Mouse (Mus musculus): ENCODE measurements at regions not wholly inside any gene's neighbourhood (a gene's known extent, or its start where the extent isn't known, plus 50 kb on each side); places are given as distances from the start of the nearest gene placed in this dataset. TPM values are rescaled to one million over a fixed set of nuclear protein-coding genes. Genes with fewer than 3 reads are reported as not detected.

GRCm38 (mm10) chr13:70891634-70892033 is 50.0 kb upstream of the Adamts16 start:
- no peak overlapping the region for H3K9ac ChIP-seq (ENCODE audit: low read depth, low read length)
- H3K4me1 ChIP-seq (ENCODE audit: control insufficient read depth, insufficient read depth, low read depth, low read length), result no peaks in the 10 kb centered on the region
- no peaks in the 10 kb centered on the region for H3K9me3 ChIP-seq (ENCODE audit: control insufficient read depth, low read length)
- no peaks in the 10 kb centered on the region for H3K27me3 ChIP-seq (replicated peaks; ENCODE audit: control insufficient read depth, insufficient read depth, low read length)
- H3K4me3 ChIP-seq (ENCODE audit: low read length), result no peak overlapping the region
- H3K36me3 ChIP-seq (ENCODE audit: control insufficient read depth, insufficient read depth, low read length), result no peaks in the 10 kb centered on the region
- 77% methylated on average over 5 of the region's 5 CpGs for WGBS
- no peak overlapping the region for H3K27ac ChIP-seq (ENCODE audit: low read depth, low read length)
- no peak for ATAC-seq
- H3K4me2 ChIP-seq (ENCODE audit: low read length), result no peak overlapping the region

Small RNAs in the stretch of these regions (microRNA-seq; reads per million reads assigned to microRNA genes)
- gene Mir466f-4, result not detected

All from hindbrain, embryonic 16.5 days (tissue).